Mouse (Mus musculus) left cerebral cortex, adult 18-20 months (tissue): ENCODE measurements around the gene Atpaf2. TPM values are rescaled to one million over a fixed set of nuclear protein-coding genes. Genes with fewer than 3 reads are reported as not detected.

ENCODE experiments used
- DNase-seq, 2 experiments: peaks; one replicate each; pipeline ENCODE4 v3.0.0; 2021 to 2022; ENCODE audit warnings: low spot score in 2 of 2, mixed read lengths in 1 of 2
- total RNA-seq, 2 experiments: library from RNA; stranded (reverse); gene quantifications; 2 replicates each; pipeline ENCODE4 v1.2.3; 2021

Gene Atpaf2
- total RNA-seq, 2 experiments from 2014 or later = 26.9 to 32.1 TPM

- peak; percentile 58 to 70 for DNase-seq
These were observed 66.3 kb downstream of the Atpaf2 start for GRCm38 (mm10) chr11:60351925-60352371.

GRCm38 (mm10) chr11:60351388-60351787, 66.9 kb downstream of the Atpaf2 start:
- no peak for DNase-seq

Other genes with a start within 250 kb of the Atpaf2 start
- 10 to 100 TPM; 66.2 to 68.2 TPM for gene Srebf1, start 195.9 kb downstream of the Atpaf2 start, total RNA-seq
- gene Tom1l2, start 65.6 kb downstream of the Atpaf2 start, total RNA-seq = 100 to 1,000 TPM; 218 to 221 TPM
- gene Drc3, start 65.1 kb downstream of the Atpaf2 start, total RNA-seq = 10 to 100 TPM; 10.4 to 11.8 TPM
- gene Gid4, start 1.3 kb downstream of the Atpaf2 start, total RNA-seq = 10 to 100 TPM; 49.4 TPM
- gene Drg2, start 36.1 kb upstream of the Atpaf2 start, total RNA-seq = 10 to 100 TPM; 69.8 to 70.2 TPM
- gene Myo15, start 50.9 kb upstream of the Atpaf2 start, total RNA-seq = under 1 TPM; 0.05 to 0.12 TPM
- 10 to 100 TPM; 61.0 to 62.5 TPM for gene Alkbh5, start 117.9 kb upstream of the Atpaf2 start, total RNA-seq